Mouse (Mus musculus) heart, postnatal 0 days (tissue): Measurements from ENCODE around the gene Arf5. TPM values are rescaled to one million over a fixed set of nuclear protein-coding genes. Genes with fewer than 3 reads are reported as not detected.

Source experiments
- ATAC-seq: fragments of 200-750 bp; cut with Nextera tagmentation; 2 replicates; pipeline ENCODE4 v1.8.0; 2017; ENCODE audit warnings: low read depth, moderate number of reproducible peaks, moderate library complexity; ENCODE audit not compliant: insufficient read depth
- DNase-seq: peaks from one replicate; pipeline ENCODE4 v3.0.0-alpha.2; 2016; ENCODE audit warnings: low spot score
- H3K27ac ChIP-seq: fragments of 300-500 bp; sonication (generic); 2 replicates; pipeline ENCODE4 v1.5.1; 2014; ENCODE audit warnings: low read depth, mild to moderate bottlenecking
- H3K27me3 ChIP-seq: fragments of 300-500 bp; sonication (generic); 2 replicates; pipeline ENCODE4 v1.6.1; 2014; ENCODE audit warnings: low read length, mixed read lengths; ENCODE audit not compliant: control insufficient read depth, insufficient read depth
- H3K36me3 ChIP-seq: fragments of 300-500 bp; sonication (generic); replicated peaks from 2 replicates; pipeline ENCODE4 v1.6.1; 2014; ENCODE audit warnings: low read length, mixed read lengths; ENCODE audit not compliant: control insufficient read depth, insufficient read depth
- H3K4me1 ChIP-seq: fragments of 300-500 bp; sonication (generic); 2 replicates; pipeline ENCODE4 v1.6.1; 2014; ENCODE audit warnings: antibody characterized with exemption; ENCODE audit not compliant: control insufficient read depth, insufficient read depth
- H3K4me2 ChIP-seq: fragments of 300-500 bp; sonication (generic); 2 replicates; pipeline ENCODE4 v1.6.1; 2014; ENCODE audit warnings: low read depth, mild to moderate bottlenecking, low read length, moderate library complexity
- H3K4me3 ChIP-seq: fragments of 300-500 bp; sonication (generic); 2 replicates; pipeline ENCODE4 v1.5.1; 2014; ENCODE audit warnings: low read depth, low read length
- H3K9ac ChIP-seq: fragments of 300-500 bp; sonication (generic); replicated peaks from 2 replicates; pipeline ENCODE4 v1.6.1; 2014; ENCODE audit warnings: low read depth, low read length, mixed read lengths
- H3K9me3 ChIP-seq: fragments of 300-500 bp; sonication (generic); replicated peaks from 2 replicates; pipeline ENCODE4 v1.6.1; 2016; ENCODE audit warnings: low read length; ENCODE audit not compliant: control insufficient read depth
- CTCF ChIP-seq: IDR thresholded peaks from 2 replicates; pipeline ENCODE4 v1.5.1; 2016; ENCODE audit warnings: antibody characterized with exemption, control low read depth, low read depth
- EP300 ChIP-seq: IDR thresholded peaks from 2 replicates; pipeline ENCODE4 v1.6.1; 2016; ENCODE audit warnings: antibody characterized with exemption, low read depth
- WGBS: fragments of 180-500 bp; shearing (Covaris S2); extraction: QIAGEN DNeasy Blood & Tissue Kit; methylation state at CpG from one replicate; pipeline ENCODE4 v1.1.7; 2014; 5-methylcytosine and 5-hydroxymethylcytosine counted together
- polyA plus RNA-seq: library from polyadenylated mRNA; unstranded; fragments of >200 nt; fragmentation: Nextera tagmentation; extraction: Ambion mirVana; gene quantifications from 2 replicates; pipeline ENCODE4 v1.2.1, GENCODE M21; 2015
- total RNA-seq: library from RNA; depleted of rRNA; stranded (reverse); fragments of >200 nt; gene quantifications from 2 replicates; pipeline ENCODE4 v1.2.3, GENCODE M21; 2014; ENCODE audit warnings: low replicate concordance

The Arf5 gene
- total and polyA plus RNA-seq, 2 experiments from 2014 or later: 219 to 235 TPM

DNA sequence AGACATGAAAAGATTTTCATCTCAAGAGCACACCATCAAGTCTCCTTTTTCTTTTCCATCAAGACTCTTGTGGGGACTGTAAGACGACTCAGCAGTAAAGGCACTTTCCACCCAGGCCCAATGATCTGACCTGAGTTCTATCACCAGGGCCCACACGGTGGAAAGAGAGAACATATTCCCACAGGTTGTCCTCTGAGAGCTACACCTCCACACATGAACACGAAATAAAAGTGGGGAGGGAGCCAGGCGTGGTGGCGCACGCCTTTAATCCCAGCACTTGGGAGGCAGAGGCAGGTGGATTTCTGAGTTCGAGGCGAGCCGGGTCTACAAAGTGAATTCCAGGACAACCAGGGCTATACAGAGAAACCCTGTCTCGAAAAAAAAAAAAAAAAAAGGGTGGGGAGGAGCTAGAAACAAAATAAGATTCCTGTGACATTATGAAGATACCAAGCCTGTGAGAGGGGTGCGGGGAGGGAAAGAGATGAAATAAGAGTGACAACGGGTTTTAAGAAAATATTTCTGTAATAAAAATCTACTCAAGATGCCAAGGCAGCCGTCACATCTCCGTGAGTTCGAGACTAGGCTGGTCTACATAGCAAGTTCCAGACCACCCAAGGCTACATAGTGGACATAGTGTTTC is 589 bp upstream of the Arf5 start:
- peak overlapping the region; percentile 98; the same call in 1 of the 2 replicates for H3K9ac ChIP-seq
- 71% methylated on average over 15 of the region's 15 CpGs for WGBS
- ATAC-seq (no peak), DNase-seq (no peak)
- H3K27ac ChIP-seq: peak overlapping the region; percentile 86
- no peak for TF ChIP-seq EP300
- TF ChIP-seq CTCF: no peak
- H3K9me3 ChIP-seq: no peaks in the 10 kb centered on the region
- peaks cover 40% of the 10 kb centered on the region for H3K4me1 ChIP-seq
- no peaks in the 10 kb centered on the region for H3K27me3 ChIP-seq
- H3K4me3 ChIP-seq: peak overlapping the region; percentile 100
- peaks cover 31% of the 10 kb centered on the region for H3K36me3 ChIP-seq
- H3K4me2 ChIP-seq: peak overlapping the region; percentile 84

- Histone ChIP-seq H3K9ac (peak overlapping the region; percentile 98), H3K9me3 (no peaks in the 10 kb centered on the region), H3K27ac (peak overlapping the region; percentile 86), H3K27me3 (no peaks in the 10 kb centered on the region), H3K4me1 (peaks cover 33% of the 10 kb centered on the region), H3K4me2 (peak overlapping the region; percentile 84), H3K36me3 (peaks cover 18% of the 10 kb centered on the region), H3K4me3 (peak overlapping the region; percentile 100)
- TF ChIP-seq CTCF (0 out of 2 replicates have a peak, but pooled peaks have one; percentile 8), EP300 (no peak)
- 6% methylated on average over 29 of the region's 46 CpGs for WGBS
- ATAC-seq (peak; percentile 32), DNase-seq (peak; percentile 40)
Observed at GRCm38 (mm10) chr6:28423767-28424695, 671 bp downstream of the Arf5 start.

GRCm38 (mm10) chr6:28425019-28425418 is 1.7 kb downstream of the Arf5 start:
- 57% methylated on average over 6 of the region's 6 CpGs for WGBS
- Histone ChIP-seq H3K27ac (no peak overlapping the region), H3K4me1 (peaks cover 23% of the 10 kb centered on the region), H3K4me3 (no peak overlapping the region), H3K27me3 (no peaks in the 10 kb centered on the region), H3K9me3 (no peaks in the 10 kb centered on the region), H3K9ac (no peak overlapping the region), H3K36me3 (peaks cover 17% of the 10 kb centered on the region), H3K4me2 (peak overlapping the region; percentile 84; the same call in 1 of the 2 replicates)
- ATAC-seq (no peak), DNase-seq (no peak)
- TF ChIP-seq EP300: no peak
- no peak for TF ChIP-seq CTCF

DNA sequence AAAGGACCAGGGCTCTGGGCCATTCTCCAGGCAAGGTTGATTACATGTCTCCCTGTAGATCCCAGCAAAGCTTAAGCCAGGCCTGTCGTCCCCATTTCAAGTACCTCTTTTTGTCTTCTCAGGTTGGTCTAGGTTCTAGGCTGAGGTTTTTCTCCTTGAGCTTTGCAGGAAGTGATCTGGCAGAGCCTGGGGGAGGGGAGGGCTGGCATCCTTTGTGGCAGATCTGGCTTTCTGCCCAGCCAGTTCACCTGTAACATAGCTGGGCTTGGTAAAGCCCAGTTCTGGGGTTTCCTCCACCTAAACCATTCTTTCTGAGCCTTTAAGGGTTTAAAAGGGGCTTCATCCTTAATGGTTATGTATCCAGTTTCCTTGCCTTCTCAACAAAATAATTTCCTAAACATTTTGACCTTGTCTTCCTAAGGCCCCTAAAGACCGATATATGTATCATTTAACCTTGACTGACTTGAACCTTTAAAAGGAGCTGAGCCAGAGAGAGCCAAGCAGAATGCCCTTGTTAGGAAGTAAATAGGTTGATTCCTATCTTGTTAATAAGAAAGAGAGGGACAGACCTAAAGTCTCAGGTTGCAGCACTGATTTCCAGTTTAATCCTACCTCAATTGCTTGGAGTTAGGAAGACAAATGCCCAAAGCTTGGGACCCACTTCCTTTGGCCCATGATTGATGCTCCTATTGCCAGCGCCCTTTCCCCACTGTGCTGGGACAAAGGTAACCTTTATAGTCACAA is 3.9 kb downstream of the Arf5 start, which contains the start of gene Fscn3:
TSS of gene Fscn3 (plus strand) at position 694 of the 744 bp plus-strand sequence.
- no peaks in the 10 kb centered on the region for H3K9me3 ChIP-seq
- WGBS: 76% methylated on average over 3 of the region's 3 CpGs
- TF ChIP-seq EP300 (no peak), CTCF (no peak)
- H3K4me1 ChIP-seq: peaks cover 11% of the 10 kb centered on the region; the same call in 1 of the 2 replicates
- no peak within 1 kb of the TSS for H3K9ac ChIP-seq
- H3K4me3 ChIP-seq: no peak within 1 kb of the TSS
- no peaks in the 10 kb centered on the region for H3K27me3 ChIP-seq
- H3K27ac ChIP-seq: no peak within 1 kb of the TSS
- H3K36me3 ChIP-seq: peaks cover 17% of the 10 kb centered on the region
- H3K4me2 ChIP-seq: no peak within 1 kb of the TSS
- no peak for ATAC-seq
- DNase-seq: no peak

- TF ChIP-seq CTCF: no peak
- TF ChIP-seq EP300: no peak
- no peak for ATAC-seq
- Histone ChIP-seq H3K27ac (no peak within 1 kb of the TSS), H3K9ac (no peak within 1 kb of the TSS), H3K27me3 (no peaks in the 10 kb centered on the region), H3K4me1 (peaks cover 11% of the 10 kb centered on the region; the same call in 1 of the 2 replicates), H3K4me3 (no peak within 1 kb of the TSS), H3K4me2 (no peak within 1 kb of the TSS), H3K36me3 (peaks cover 17% of the 10 kb centered on the region), H3K9me3 (no peaks in the 10 kb centered on the region)
- DNase-seq: no peak
- WGBS: 87% methylated on average over 3 of the region's 3 CpGs
Observed at GRCm38 (mm10) chr6:28428290-28428689, 4.9 kb downstream of the Arf5 start, which contains the start of gene Gcc1. TSS of gene Gcc1 (minus strand) at chr6:28428390.
